Mouse (Mus musculus): Measurements from ENCODE around the gene Btla. TPM values are rescaled to one million over a fixed set of nuclear protein-coding genes. Genes with fewer than 3 reads are reported as not detected.

Gene Btla
- polyA plus RNA-seq, 1 experiment from 2014 or later, result 0.17 TPM

- TF ChIP-seq CTCF (IDR thresholded peaks at IDR 0.05; ENCODE audit: low read depth), result no peak
- Histone ChIP-seq H3K9ac (ENCODE audit: low read depth, low read length) (no peak overlapping the region), H3K4me2 (replicated peaks; ENCODE audit: low read depth) (no peak overlapping the region), H3K27ac (ENCODE audit: low read depth, low read length) (no peak overlapping the region), H3K4me3 (ENCODE audit: low read depth, low read length) (no peak overlapping the region), H3K27me3 (replicated peaks; ENCODE audit: control insufficient read depth, insufficient read depth, low read length) (no peaks in the 10 kb centered on the region), H3K9me3 (ENCODE audit: control insufficient read depth) (no peaks in the 10 kb centered on the region), H3K4me1 (replicated peaks; ENCODE audit: control insufficient read depth, insufficient read depth, low read length) (no peaks in the 10 kb centered on the region), H3K36me3 (ENCODE audit: control insufficient read depth, insufficient read depth) (no peaks in the 10 kb centered on the region)
- 88% methylated on average over 1 of the region's 1 CpGs for WGBS
- no peak for ATAC-seq
Measured at GRCm38 (mm10) chr16:45231296-45231695, 7.2 kb downstream of the Btla start.

GRCm38 (mm10) chr16:45233007-45233406 lies 8.9 kb downstream of the Btla start:
- WGBS, result 91% methylated on average over 3 of the region's 3 CpGs
- Histone ChIP-seq H3K36me3 (ENCODE audit: control insufficient read depth, insufficient read depth) (no peaks in the 10 kb centered on the region), H3K27ac (ENCODE audit: low read depth, low read length) (no peak overlapping the region), H3K4me2 (replicated peaks; ENCODE audit: low read depth) (no peak overlapping the region), H3K4me1 (replicated peaks; ENCODE audit: control insufficient read depth, insufficient read depth, low read length) (no peaks in the 10 kb centered on the region), H3K4me3 (ENCODE audit: low read depth, low read length) (no peak overlapping the region), H3K9ac (ENCODE audit: low read depth, low read length) (no peak overlapping the region), H3K27me3 (replicated peaks; ENCODE audit: control insufficient read depth, insufficient read depth, low read length) (no peaks in the 10 kb centered on the region), H3K9me3 (ENCODE audit: control insufficient read depth) (no peaks in the 10 kb centered on the region)
- no peak for TF ChIP-seq CTCF (IDR thresholded peaks at IDR 0.05; ENCODE audit: low read depth)
- ATAC-seq, result no peak

GRCm38 (mm10) chr16:45242700-45243099 lies 18.6 kb downstream of the Btla start:
- Histone ChIP-seq H3K9ac (ENCODE audit: low read depth, low read length) (no peak overlapping the region), H3K4me2 (replicated peaks; ENCODE audit: low read depth) (no peak overlapping the region), H3K9me3 (ENCODE audit: control insufficient read depth) (no peaks in the 10 kb centered on the region), H3K4me3 (ENCODE audit: low read depth, low read length) (no peak overlapping the region), H3K36me3 (ENCODE audit: control insufficient read depth, insufficient read depth) (no peaks in the 10 kb centered on the region), H3K27ac (ENCODE audit: low read depth, low read length) (no peak overlapping the region), H3K27me3 (replicated peaks; ENCODE audit: control insufficient read depth, insufficient read depth, low read length) (no peaks in the 10 kb centered on the region), H3K4me1 (replicated peaks; ENCODE audit: control insufficient read depth, insufficient read depth, low read length) (no peaks in the 10 kb centered on the region)
- 91% methylated on average over 1 of the region's 1 CpGs for WGBS
- no peak for TF ChIP-seq CTCF (IDR thresholded peaks at IDR 0.05; ENCODE audit: low read depth)
- ATAC-seq, result no peak

DNA sequence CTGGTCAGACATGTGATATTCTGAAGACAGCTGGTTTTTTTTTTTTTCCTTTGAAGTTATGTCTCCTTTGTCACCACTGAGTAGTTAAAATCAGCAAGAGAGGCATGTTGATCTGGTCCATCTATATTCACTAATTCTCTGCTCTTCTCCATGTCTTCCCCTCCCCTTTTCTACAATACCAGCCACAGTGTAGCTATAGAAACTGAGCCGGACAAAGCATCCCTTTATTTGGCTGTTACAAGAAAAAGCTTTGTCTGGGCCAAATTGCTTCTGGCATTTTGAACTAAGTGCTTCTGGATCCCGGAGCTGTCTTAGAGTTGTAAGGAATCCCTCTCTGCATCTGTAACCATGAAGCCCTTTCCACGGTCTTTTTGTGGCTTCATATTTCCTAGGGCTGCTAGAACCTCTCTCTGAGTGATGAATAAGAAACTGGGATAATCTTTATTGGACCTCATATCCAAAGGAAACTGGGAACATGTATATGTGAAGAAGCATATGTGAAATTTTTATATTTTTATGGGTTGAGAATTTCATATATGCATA lies 20.9 kb downstream of the Btla start:
- H3K4me2 ChIP-seq (replicated peaks; ENCODE audit: low read depth), result no peak overlapping the region
- H3K4me1 ChIP-seq (replicated peaks; ENCODE audit: control insufficient read depth, insufficient read depth, low read length), result no peaks in the 10 kb centered on the region
- TF ChIP-seq CTCF (IDR thresholded peaks at IDR 0.05; ENCODE audit: low read depth), result no peak
- no peak overlapping the region for H3K27ac ChIP-seq (ENCODE audit: low read depth, low read length)
- H3K4me3 ChIP-seq (ENCODE audit: low read depth, low read length), result no peak overlapping the region
- 69% methylated on average over 3 of the region's 3 CpGs for WGBS
- no peaks in the 10 kb centered on the region for H3K9me3 ChIP-seq (ENCODE audit: control insufficient read depth)
- H3K27me3 ChIP-seq (replicated peaks; ENCODE audit: control insufficient read depth, insufficient read depth, low read length), result no peaks in the 10 kb centered on the region
- H3K36me3 ChIP-seq (ENCODE audit: control insufficient read depth, insufficient read depth), result no peaks in the 10 kb centered on the region
- no peak overlapping the region for H3K9ac ChIP-seq (ENCODE audit: low read depth, low read length)
- ATAC-seq, result no peak

DNA sequence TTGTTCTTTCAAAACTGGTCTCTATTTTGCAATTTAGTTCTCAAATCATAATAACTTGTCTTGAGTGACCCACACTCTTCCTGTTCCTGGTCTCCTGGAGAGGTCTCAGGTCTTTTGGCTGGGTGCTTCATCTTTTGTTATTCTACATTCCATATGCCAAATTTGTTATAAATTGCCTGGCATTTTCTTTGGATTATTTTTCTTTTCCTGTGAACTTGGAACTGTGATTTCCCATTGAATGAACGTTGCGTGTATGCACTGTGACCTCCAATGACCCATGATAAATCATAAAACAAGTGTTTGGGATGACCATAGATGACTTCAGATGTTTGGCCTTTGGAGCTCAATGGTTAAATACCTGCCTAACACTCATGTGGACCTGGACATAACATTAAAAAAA lies 25.6 kb downstream of the Btla start:
- Histone ChIP-seq H3K4me1 (replicated peaks; ENCODE audit: control insufficient read depth, insufficient read depth, low read length) (no peaks in the 10 kb centered on the region), H3K36me3 (ENCODE audit: control insufficient read depth, insufficient read depth) (no peaks in the 10 kb centered on the region), H3K4me3 (ENCODE audit: low read depth, low read length) (no peak overlapping the region), H3K27me3 (replicated peaks; ENCODE audit: control insufficient read depth, insufficient read depth, low read length) (no peaks in the 10 kb centered on the region), H3K9ac (ENCODE audit: low read depth, low read length) (no peak overlapping the region), H3K27ac (ENCODE audit: low read depth, low read length) (no peak overlapping the region), H3K9me3 (ENCODE audit: control insufficient read depth) (no peaks in the 10 kb centered on the region), H3K4me2 (replicated peaks; ENCODE audit: low read depth) (no peak overlapping the region)
- 62% methylated on average over 2 of the region's 2 CpGs for WGBS
- ATAC-seq, result no peak
- no peak for TF ChIP-seq CTCF (IDR thresholded peaks at IDR 0.05; ENCODE audit: low read depth)

GRCm38 (mm10) chr16:45250317-45250716 lies 26.2 kb downstream of the Btla start:
- no peak for TF ChIP-seq CTCF (IDR thresholded peaks at IDR 0.05; ENCODE audit: low read depth)
- Histone ChIP-seq H3K36me3 (ENCODE audit: control insufficient read depth, insufficient read depth) (no peaks in the 10 kb centered on the region), H3K9me3 (ENCODE audit: control insufficient read depth) (no peaks in the 10 kb centered on the region), H3K4me3 (ENCODE audit: low read depth, low read length) (no peak overlapping the region), H3K9ac (ENCODE audit: low read depth, low read length) (no peak overlapping the region), H3K4me1 (replicated peaks; ENCODE audit: control insufficient read depth, insufficient read depth, low read length) (no peaks in the 10 kb centered on the region), H3K27ac (ENCODE audit: low read depth, low read length) (no peak overlapping the region), H3K27me3 (replicated peaks; ENCODE audit: control insufficient read depth, insufficient read depth, low read length) (no peaks in the 10 kb centered on the region), H3K4me2 (replicated peaks; ENCODE audit: low read depth) (no peak overlapping the region)
- no peak for ATAC-seq

Measured in intestine, postnatal 0 days (tissue).